Mouse (Mus musculus) forebrain, postnatal 0 days (tissue): Measurements from ENCODE around the gene Cts8. TPM values are rescaled to one million over a fixed set of nuclear protein-coding genes. Genes with fewer than 3 reads are reported as not detected.

Experiments used
- ATAC-seq: fragments of 200-750 bp; cut with Nextera tagmentation; 2 replicates; pipeline ENCODE4 v1.8.0; 2017; ENCODE audit warnings: mild to moderate bottlenecking, moderate library complexity
- DNase-seq: peaks from one replicate; pipeline ENCODE4 v3.0.0-alpha.2; 2015
- H3K27ac ChIP-seq: fragments of 300-500 bp; sonication (generic); 2 replicates; pipeline ENCODE4 v1.5.1; 2014; ENCODE audit warnings: low read depth, mild to moderate bottlenecking, antibody characterized with exemption, low read length, moderate library complexity, mixed read lengths
- H3K27me3 ChIP-seq: fragments of 300-500 bp; sonication (generic); 2 replicates; pipeline ENCODE4 v1.6.1; 2014; ENCODE audit warnings: mild to moderate bottlenecking, low read length, mixed read lengths; ENCODE audit not compliant: insufficient read depth
- H3K36me3 ChIP-seq: fragments of 300-500 bp; sonication (generic); 2 replicates; pipeline ENCODE4 v1.6.1; 2014; ENCODE audit warnings: mild to moderate bottlenecking, moderate library complexity; ENCODE audit not compliant: insufficient read depth
- H3K4me1 ChIP-seq: fragments of 300-500 bp; sonication (generic); 2 replicates; pipeline ENCODE4 v1.6.1; 2014; ENCODE audit warnings: antibody characterized with exemption; ENCODE audit not compliant: insufficient read depth
- H3K4me2 ChIP-seq: fragments of 300-500 bp; sonication (generic); 2 replicates; pipeline ENCODE4 v1.6.1; 2014; ENCODE audit warnings: low read depth, mild to moderate bottlenecking, moderate library complexity
- H3K4me3 ChIP-seq: fragments of 300-500 bp; sonication (generic); 2 replicates; pipeline ENCODE4 v1.5.1; 2014; ENCODE audit warnings: low read depth, low read length, mixed read lengths
- H3K9ac ChIP-seq: fragments of 300-500 bp; sonication (generic); 2 replicates; pipeline ENCODE4 v1.6.1; 2014; ENCODE audit warnings: mild to moderate bottlenecking
- H3K9me3 ChIP-seq: fragments of 300-500 bp; sonication (generic); 2 replicates; pipeline ENCODE4 v1.6.1; 2016; ENCODE audit warnings: low read length
- CTCF ChIP-seq: sonication (generic); IDR thresholded peaks from 2 replicates; pipeline ENCODE4 v1.5.1; 2016; ENCODE audit warnings: antibody characterized with exemption, control low read depth, low read depth
- WGBS: fragments of 180-500 bp; shearing (Covaris S2); extraction: QIAGEN DNeasy Blood & Tissue Kit; methylation state at CpG from one replicate; pipeline ENCODE4 v1.1.7; 2014; 5-methylcytosine and 5-hydroxymethylcytosine counted together
- polyA plus RNA-seq: library from polyadenylated mRNA; unstranded; fragments of >200 nt; fragmentation: Nextera tagmentation; extraction: Ambion mirVana; gene quantifications from 2 replicates; pipeline ENCODE4 v1.2.1, GENCODE M21; 2015
- total RNA-seq: library from RNA; depleted of rRNA; stranded (reverse); fragments of >200 nt; gene quantifications from 2 replicates; pipeline ENCODE4 v1.2.3, GENCODE M21; 2014; rRNA removed

Gene Cts8
- total RNA-seq (not detected in 2 replicates), polyA plus RNA-seq (not detected in 2 replicates)

DNA sequence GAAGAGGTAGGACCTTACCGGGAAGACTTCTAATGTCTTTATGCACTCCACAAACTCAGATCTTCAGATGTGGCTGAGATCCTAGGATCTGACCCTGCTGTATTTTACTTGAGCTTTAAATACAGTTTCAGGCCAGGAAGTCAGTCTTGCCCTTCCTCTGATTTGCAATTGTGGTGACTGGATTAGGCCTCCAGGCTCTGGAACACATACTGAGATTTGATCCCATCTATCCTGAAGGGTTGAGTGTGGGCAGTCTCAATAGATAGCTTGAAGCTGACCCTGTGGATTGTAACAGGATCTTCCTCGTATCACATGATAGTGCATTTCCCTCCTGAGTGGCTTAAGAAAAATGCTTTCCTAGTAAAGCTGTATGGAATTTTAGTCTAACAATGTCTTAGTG lies at the start of gene Cts8:
Gene Cts8, minus strand, starts transcription at position 101 of the 400 bp plus-strand sequence.
- H3K4me3 ChIP-seq = no peak within 1 kb of the TSS
- no peak for ATAC-seq
- 90% methylated on average over 2 of the region's 2 CpGs for WGBS

DNA sequence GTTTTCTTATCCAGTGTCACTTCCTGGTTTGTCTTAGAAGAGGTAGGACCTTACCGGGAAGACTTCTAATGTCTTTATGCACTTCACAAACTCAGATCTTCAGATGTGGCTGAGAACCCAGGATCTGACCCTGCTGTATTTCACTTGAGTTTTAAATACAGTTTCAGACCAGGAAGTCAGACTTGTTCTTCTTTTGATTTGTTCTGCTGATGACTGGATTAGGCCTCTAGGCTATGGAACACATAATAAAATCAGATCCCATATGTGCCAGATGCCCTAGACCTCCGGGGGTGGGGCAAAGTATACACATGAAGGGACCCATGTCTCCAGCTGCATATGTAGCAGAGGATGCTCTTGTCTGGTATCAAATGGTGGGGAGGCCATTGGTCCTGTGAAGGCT lies 33.6 kb upstream of the Cts8 start, which contains the start of gene Gm49398:
Gene Gm49398, minus strand, starts transcription at position 101 of the 400 bp plus-strand sequence.
- Histone ChIP-seq H3K9me3 (0 out of 2 replicates have a peak, but pooled peaks cover 14% of the 10 kb centered on the region), H3K4me3 (no peak within 1 kb of the TSS), H3K36me3 (no peaks in the 10 kb centered on the region), H3K9ac (no peak within 1 kb of the TSS), H3K27me3 (no peaks in the 10 kb centered on the region), H3K4me2 (no peak within 1 kb of the TSS), H3K27ac (no peak within 1 kb of the TSS), H3K4me1 (no peaks in the 10 kb centered on the region)
- WGBS = 84% methylated on average over 2 of the region's 2 CpGs
- ATAC-seq = no peak
- DNase-seq = no peak
- no peak for TF ChIP-seq CTCF

More for the DNA sequence above, at the start of gene Cts8:
- no peaks in the 10 kb centered on the region for H3K27me3 ChIP-seq
- H3K4me1 ChIP-seq = no peaks in the 10 kb centered on the region
- peaks cover 8% of the 10 kb centered on the region for H3K9me3 ChIP-seq
- H3K27ac ChIP-seq = no peak within 1 kb of the TSS
- no peaks in the 10 kb centered on the region for H3K36me3 ChIP-seq
- no peak within 1 kb of the TSS for H3K4me2 ChIP-seq
- no peak for TF ChIP-seq CTCF
- no peak within 1 kb of the TSS for H3K9ac ChIP-seq
- no peak for DNase-seq

DNA sequence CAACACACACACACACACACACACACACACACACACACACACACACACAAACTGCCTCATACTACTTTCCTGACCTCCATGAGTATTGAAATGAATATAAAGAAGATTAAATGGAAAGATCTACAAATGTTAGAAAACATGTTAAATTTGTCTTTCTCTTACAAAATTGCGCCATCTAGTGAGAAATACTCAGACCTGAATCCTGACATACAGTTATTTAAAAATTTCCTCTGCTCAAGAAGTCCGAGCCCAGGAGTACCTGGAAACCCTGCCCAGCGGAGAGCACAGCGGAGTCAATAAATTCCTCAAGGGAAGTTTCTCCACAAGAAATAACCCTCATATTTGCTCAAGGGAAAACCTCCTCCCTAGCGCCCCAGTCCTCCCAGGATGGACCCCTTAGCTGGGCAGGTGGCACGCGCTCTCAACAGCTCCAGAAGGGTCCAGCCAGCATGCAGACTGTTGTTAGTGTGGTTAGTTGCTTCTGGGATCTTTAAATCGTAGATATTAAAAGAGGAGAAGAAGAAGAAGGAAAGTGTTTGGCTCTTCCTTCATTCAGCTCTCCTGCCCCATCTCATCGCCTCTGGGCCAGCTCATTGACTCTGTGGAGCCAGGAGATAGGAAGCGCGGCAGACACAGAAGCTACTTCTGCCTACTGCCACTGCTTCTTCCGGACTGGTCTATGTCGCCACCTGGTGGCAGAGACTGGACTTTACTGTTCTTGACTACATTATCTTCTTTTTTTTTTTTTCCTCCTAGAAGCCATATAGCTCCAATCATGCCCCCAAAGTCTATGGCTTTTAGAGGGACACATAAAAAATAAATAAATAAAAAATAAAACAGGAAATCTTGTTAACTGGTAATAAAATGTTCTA lies 13.8 kb downstream of the Cts8 start:
- Histone ChIP-seq H3K9me3 (peaks cover 12% of the 10 kb centered on the region), H3K4me2 (no peak overlapping the region), H3K27ac (no peak overlapping the region), H3K27me3 (no peaks in the 10 kb centered on the region), H3K4me3 (no peak overlapping the region), H3K4me1 (no peaks in the 10 kb centered on the region), H3K36me3 (no peaks in the 10 kb centered on the region), H3K9ac (no peak overlapping the region)
- ATAC-seq (no peak), DNase-seq (peak; percentile 3)
- peak; percentile 30; the same call in 1 of the 2 replicates for TF ChIP-seq CTCF
- 62% methylated on average over 13 of the region's 13 CpGs for WGBS

- H3K4me1 ChIP-seq = no peaks in the 10 kb centered on the region
- H3K9ac ChIP-seq = no peak within 1 kb of the TSS
- no peaks in the 10 kb centered on the region for H3K27me3 ChIP-seq
- WGBS = 92% methylated on average over 3 of the region's 3 CpGs
- TF ChIP-seq CTCF = no peak
- H3K27ac ChIP-seq = no peak within 1 kb of the TSS
- no peak for ATAC-seq
- DNase-seq = no peak
- H3K4me3 ChIP-seq = no peak within 1 kb of the TSS
- no peak within 1 kb of the TSS for H3K4me2 ChIP-seq
- H3K36me3 ChIP-seq = no peaks in the 10 kb centered on the region
- peaks cover 22% of the 10 kb centered on the region; the same call in 1 of the 2 replicates for H3K9me3 ChIP-seq
Measured at GRCm38 (mm10) chr13:61203310-61203709, 51.8 kb downstream of the Cts8 start, which contains the start of gene Cts6. TSS of gene Cts6 (minus strand) at chr13:61203410.

Other genes with a start within 250 kb of the Cts8 start
- not detected in 2 replicates for gene Ctsj, start 249.4 kb downstream of the Cts8 start, total RNA-seq
- not detected in 2 replicates for gene Ctsj, start 249.4 kb downstream of the Cts8 start, polyA plus RNA-seq
- not detected in 2 replicates for gene Ctsq, start 214.7 kb downstream of the Cts8 start, total RNA-seq
- gene Ctsq, start 214.7 kb downstream of the Cts8 start, polyA plus RNA-seq = not detected in 2 replicates
- gene Ctsr, start 91.1 kb downstream of the Cts8 start, total RNA-seq = not detected in 2 replicates
- not detected in 2 replicates for gene Ctsr, start 91.1 kb downstream of the Cts8 start, polyA plus RNA-seq
- gene Cts6, start 51.9 kb downstream of the Cts8 start, total RNA-seq = not detected in 2 replicates
- gene Cts6, start 51.9 kb downstream of the Cts8 start, polyA plus RNA-seq = not detected in 2 replicates
- gene Gm49398, start 33.5 kb upstream of the Cts8 start, total RNA-seq = not detected in 2 replicates
- gene Gm49398, start 33.5 kb upstream of the Cts8 start, polyA plus RNA-seq = not detected in 2 replicates
- gene Cts7, start 102.8 kb upstream of the Cts8 start, total RNA-seq = not detected in 2 replicates
- not detected in 2 replicates for gene Cts7, start 102.8 kb upstream of the Cts8 start, polyA plus RNA-seq